Mouse (Mus musculus) induced T-regulatory cell, adult 2 months (primary cell): ENCODE results near the gene Olfr122.

Source experiments
- DNase-seq: peaks from one replicate; pipeline ENCODE4 v3.0.0-alpha.2; 2012; ENCODE audit warnings: low read depth

Gene Olfr122

GRCm38 (mm10) chr17:37768307-37768706 lies at the start of gene Olfr122:
TSS of gene Olfr122 (plus strand) at chr17:37768607.
- no peak for DNase-seq

GRCm38 (mm10) chr17:37721508-37721907 lies 46.9 kb upstream of the Olfr122 start, which contains the start of gene Olfr120:
TSS of gene Olfr120 (plus strand) at chr17:37721808.
- DNase-seq = no peak

GRCm38 (mm10) chr17:37738070-37738469 lies 30.3 kb upstream of the Olfr122 start:
- DNase-seq = no peak

- no peak for DNase-seq
Measured at GRCm38 (mm10) chr17:37793229-37793628, 24.8 kb downstream of the Olfr122 start, which contains the start of gene Olfr123. TSS of gene Olfr123 (plus strand) at chr17:37793529.

- DNase-seq = no peak
Measured at GRCm38 (mm10) chr17:37799588-37799987, 31.2 kb downstream of the Olfr122 start, which contains the start of gene Olfr124. TSS of gene Olfr124 (plus strand) at chr17:37799888.
